Mouse (Mus musculus) layer of hippocampus, adult 9-10 months (tissue): ENCODE results near the gene Rbsn.
A peak's percentile ranks its signal among the peaks of the same experiment; 100 is the strongest.

Experiments
- DNase-seq: peaks from one replicate; pipeline ENCODE4 v3.0.0; 2022; ENCODE audit warnings: low spot score

Gene Rbsn

DNA sequence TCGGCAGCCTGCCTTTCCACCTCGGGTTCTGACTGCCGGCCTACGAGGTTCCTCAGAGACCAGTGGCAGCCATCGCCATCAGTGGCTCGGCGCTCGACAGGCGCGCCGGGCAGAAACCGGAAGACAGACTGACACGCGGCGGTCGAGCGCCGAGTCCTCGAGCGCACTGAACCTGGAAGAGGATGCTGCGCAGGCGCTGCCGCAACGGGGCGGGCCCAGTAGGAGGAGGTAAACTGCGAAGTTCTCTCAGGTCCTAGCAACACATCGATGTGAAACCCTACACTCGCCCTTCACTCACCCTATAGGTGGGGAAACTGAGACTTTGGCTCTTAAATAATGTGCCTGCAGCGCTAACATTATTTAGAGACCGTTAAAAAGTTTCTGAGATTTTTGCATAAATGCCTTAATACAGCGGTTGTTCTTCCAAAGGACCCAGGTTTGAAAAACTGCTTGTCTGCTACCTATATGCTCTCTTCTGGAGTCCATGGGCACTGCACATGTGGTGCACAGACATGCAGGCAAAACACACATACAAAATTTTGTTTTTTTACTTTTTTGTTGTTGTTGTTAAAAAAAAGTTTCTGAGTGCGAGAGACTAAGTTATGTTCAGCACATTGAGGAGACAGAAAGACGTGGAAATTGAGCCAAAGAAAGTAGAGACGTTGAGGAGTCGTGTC is at the start of gene Rbsn:
Gene Rbsn, minus strand, starts transcription at position 153 of the 677 bp plus-strand sequence.
- peak; percentile 59 for DNase-seq

DNA sequence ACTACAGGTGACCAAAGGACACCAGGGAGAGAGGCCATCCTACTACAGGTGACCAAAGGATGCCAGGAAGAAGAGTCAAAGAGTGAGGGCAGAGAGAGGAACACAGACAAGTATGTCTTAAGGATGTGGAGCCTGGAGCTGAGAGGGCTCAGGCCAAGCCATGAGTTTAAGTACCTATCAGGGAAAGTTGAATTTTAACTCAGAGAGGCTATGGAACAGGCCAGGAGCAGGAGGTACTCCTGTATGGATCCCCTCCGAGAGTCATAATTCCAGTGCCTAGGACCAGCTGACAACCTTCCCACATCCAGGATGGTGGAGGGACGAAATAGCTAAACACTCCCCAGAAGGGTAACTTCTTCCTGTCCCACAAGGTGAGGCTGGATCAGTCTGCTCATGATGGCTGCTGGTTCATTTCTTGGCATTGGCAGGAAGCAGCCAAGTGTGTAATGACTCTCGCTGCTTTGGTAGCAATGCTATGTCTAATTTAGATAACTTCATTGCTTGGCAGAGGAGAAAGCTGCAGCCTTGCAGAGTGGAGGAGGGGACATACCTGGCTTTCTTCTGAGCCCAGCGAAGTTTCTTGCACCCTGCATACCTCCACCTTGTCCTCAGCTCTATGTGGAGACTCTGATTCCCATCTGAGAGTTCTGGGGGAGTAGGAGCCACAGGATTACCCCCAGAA is 46.6 kb upstream of the Rbsn start:
- DNase-seq = no peak

DNA sequence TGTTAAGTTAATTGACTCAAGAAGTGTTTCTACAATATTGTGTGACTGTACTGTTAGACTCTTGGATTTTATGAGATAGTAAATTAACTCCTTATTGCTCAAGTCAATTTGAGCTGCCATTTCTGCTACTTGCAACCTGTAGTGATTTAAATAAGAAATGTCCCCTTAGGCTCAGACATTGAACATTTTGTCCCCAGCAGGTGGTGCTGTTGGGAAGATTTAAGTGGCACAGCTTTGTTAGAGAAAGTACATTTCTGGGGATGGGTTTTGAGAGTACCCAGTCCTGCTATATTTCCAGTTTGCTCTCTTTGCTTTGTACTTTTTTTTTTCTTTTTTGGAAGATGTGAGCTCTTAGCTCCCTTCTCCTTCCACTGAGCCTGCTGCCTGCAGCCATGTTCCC is 40.6 kb upstream of the Rbsn start:
- DNase-seq = no peak

DNA sequence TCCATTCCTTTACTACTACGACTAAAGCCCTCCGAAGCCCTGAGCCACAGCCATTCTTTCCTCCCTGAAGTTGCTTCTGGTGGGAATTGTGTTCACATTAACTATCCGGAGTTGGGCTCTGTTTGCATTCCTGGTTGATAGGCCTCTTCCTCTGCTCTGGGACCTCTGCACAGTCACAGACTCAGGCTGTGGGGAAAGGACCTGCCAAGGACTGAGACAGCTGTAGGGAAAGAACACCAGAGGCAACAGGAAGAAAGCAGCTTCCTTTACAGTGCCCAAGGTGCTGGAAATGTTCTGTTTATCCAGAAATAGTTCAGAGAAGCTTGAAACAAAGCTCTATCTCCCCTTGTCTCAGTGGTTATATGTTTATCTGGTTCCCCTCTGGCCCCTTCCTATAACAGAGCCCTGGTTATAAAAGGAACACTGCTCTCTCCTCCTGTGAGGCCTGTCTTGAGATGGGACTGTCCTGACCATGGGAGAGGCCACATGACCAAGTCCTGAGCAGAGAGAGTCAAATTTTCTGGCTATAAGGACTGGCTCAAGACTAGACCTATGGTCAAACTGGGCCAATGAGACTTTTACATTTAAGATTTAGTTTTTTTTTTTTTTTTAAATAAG is 38.6 kb upstream of the Rbsn start:
- DNase-seq = no peak

DNA sequence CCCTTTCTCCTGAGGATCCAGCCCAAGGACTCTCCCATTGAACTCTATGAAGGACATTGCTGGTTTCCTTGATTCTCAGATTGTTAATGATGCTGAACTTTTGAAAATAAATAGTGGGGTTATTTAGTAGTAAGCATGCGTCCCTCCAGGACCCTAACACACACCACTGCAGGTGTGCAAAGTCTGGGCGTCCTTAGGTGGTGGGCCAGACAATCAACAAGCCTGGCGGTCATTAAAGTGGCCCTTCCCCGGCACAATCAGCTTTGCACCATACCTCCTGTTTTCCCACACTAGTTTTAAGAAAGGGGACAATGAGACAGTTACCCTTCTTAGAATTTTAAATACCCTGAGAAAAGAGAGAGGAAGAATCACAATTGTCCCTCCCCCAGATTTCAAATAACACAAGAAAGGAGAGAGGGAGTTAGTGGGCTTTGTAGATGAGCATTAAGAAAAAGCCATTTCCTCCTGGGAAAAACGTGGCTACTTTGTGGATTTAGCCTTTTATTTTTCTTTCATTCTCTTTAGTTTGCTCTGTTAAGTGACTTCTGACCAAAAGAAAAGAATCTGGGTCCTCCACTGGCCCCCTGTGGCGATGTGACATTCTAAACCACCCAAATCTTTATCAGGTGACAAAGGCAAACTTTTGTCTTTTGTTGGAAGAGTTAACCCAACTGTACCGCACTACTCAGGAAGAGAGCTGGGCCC is 32.6 kb upstream of the Rbsn start:
- no peak for DNase-seq

DNA sequence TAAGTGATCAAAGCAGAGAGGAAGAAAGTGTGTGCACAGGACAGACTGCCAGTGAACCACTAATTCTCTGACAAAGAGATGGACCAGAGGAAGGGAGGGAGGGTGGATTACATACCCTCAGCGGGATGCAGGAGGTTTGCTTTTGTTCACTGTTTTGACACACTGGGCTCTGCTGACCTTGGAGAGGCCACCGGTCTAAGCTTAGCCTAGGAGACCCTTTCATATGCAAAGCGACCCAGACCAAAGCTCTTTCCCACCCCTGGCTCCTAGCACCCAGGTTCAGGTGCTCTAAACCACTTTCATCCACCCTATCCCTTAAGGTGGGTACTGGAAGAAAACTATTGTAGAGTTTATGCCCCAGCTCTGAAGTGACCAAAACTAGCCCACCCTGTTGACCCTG is 31.6 kb upstream of the Rbsn start:
- DNase-seq = no peak

DNA sequence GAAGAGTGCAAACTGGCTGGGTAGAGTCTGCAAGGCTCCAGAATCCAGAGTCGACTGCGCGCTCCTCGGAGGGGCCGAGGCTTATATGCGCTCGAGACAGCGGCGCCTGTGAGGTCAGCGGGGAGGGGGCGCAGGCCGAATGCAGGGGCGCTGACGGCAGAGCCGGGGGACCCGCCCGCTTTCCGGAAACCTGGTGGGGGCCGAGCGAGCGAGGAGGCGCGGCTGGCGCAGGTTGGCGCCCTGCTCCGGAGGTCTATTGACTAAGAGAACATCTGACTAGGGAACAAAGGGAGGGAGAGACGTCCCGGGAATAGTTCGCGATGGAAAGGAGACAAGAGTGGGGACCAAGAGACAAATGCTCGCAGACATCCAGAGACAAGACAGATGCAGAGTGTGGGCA is 29.9 kb upstream of the Rbsn start, which contains the start of gene Trh:
Gene Trh, minus strand, starts transcription at position 60 of the 400 bp plus-strand sequence.
- DNase-seq = no peak

DNA sequence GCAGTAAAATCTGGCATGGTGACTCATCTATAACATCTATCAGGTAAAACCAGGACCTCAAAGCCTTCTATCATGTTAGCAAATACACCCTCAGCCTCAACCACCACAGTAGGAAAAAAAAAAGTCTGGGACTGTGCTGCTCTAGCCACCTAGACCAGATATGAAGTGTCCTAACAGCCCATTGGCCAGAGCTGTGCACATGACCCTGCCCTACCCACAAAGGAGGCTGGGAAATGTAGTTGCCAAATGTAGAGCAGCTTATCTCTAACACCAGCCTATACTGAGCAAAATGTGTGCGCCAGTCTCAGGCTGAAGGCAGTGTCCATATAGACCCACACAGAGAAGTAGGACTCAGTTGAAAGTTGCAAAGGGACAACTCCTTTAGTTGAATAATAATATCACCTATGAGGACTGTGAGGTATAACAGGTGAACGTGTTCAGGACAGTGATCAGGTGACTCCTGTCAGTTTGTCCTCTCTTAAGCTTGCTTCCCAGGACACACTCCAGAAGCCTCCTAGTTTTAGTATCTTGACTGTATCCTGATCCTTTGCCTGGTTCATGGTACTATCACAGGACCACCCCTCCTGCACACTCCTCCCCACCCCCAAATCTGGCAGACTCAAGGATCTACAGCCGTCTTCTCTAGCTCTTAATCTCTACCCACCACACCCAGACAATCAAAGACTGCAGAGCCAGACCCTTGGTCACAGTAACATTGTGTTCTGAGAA is 26.6 kb upstream of the Rbsn start:
- no peak for DNase-seq

DNA sequence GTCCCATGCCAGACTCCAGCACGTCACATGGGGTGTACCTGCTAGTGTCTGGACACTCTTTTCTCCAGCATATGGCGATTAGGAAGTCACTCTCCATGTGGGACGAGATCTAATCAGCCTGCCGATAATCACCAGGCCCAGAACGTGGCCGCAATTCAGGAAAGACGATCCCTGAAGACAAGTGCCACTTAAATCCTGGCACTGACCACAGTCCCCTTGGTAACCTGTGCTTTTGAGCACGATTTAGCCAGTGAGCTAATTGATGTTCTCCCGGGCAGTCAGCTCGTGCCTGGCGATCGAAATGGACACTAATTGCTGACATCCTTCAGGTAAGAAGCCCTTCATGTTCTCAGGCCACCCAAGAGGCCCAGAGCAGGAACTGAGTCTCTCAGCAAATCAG is 20.3 kb upstream of the Rbsn start:
- no peak for DNase-seq

DNA sequence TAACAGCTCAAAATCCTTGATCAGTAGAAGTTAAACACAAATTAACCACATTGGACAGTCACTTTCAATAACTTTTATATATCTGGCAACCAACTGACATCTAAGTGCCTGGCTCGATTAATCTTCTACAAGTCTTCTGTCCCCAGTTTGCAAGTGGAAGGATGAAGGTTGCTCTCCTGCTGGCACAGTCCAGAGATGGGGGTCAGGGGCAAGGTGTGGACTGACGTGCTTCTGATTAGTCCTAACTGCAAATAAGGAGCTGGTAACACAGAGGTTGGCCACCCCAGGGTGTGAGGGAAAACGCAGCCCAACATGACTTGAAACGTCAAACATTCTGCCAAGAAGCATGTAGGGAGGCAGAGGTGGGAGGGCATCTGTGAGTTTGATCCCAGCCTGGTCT is 17.0 kb upstream of the Rbsn start:
- no peak for DNase-seq

DNA sequence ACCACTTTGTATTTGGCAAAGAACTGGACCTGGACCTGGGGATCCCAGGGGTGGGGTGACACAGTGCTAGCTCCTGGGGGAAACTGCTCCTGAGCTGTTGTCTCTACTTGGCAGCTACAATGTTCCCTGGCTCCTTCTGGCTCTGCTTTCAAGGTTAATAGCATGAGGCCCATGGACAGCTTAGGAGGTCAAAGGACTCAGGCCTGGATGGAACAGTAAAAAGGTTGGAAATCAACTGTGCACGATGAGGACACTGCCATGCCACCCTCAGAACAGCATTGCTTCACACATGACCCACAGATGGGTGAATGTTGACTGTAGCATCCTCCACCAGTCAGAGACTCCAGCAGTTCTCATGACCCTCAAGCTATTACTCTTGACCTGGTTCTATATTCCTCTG is 16.6 kb upstream of the Rbsn start:
- no peak for DNase-seq

DNA sequence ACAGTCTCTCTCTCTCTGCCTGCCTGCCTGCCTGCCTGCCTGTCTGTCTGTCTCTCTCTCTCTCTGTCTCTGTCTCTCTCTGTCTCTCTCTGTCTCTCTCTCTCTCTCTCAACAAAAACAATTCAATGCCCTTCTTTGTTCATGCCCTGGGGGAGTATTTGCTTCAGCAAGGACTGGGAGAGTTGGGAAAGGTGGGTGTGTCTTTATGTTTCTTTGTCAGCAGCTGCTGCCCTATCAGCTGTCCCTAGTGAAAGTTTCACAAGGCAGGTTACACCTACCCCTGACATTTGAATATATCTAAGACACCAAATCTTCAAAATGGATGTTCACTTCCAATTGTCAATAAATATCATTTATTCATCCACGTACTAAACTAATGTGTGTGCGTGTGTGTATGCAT is 14.9 kb upstream of the Rbsn start:
- DNase-seq = no peak

DNA sequence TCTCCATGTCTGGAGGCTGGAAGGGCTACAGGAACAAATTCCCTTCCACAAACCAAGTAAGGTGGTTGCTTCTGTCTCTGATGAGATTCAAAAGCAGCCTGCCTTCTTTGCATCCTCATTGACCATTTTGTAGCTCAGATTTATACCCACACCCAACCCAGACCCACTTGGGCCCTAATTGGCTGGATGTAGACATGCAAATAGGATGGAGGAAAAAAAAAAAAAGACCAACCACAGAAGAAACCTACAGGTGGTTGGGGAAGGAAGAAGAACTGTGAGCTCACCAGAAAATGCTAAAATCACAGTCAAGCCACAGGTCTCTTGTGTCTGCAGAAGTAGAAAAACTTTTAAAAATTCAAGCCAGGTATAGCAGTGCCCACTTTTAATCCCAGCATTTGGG is 14.4 kb upstream of the Rbsn start:
- DNase-seq = no peak

DNA sequence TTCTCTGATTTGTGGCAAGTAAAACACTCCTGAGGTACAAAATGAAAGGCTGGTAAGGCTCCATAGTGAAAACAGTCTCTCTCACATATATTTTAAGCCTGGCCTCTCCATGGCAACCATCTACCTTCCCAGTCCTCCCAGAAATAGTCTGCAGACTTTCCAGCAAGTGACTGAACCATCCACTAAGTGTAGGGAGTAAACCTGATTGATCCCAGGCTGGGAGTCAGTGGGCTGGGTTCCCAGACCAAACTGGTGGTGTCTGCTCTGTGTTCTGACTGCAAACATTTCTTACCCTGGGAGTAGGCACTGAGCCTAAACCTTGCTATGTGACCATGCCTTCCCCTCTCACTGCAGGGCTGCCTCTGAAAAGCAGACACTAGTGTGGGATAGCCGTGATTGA is 10.3 kb upstream of the Rbsn start:
- no peak for DNase-seq

DNA sequence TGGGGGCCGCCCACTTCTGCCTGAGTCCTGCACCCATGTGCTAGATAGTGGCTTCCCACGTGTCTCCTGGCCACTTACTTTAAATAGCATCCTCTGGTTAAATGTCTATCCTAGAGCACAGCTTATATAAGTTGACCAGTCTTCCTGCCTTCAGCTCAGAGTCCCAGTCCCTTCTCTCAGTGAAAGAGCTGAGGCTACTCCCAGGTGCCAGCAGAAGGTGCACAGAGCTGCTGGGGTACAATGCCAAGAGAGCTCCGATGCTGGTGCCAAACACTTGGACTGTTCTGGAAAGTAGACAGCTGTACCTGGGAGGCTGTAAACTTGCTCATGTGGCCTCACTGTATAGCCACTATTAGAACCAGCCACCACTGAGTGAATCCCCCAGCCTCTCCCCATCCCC is 7.3 kb upstream of the Rbsn start:
- DNase-seq = no peak

DNA sequence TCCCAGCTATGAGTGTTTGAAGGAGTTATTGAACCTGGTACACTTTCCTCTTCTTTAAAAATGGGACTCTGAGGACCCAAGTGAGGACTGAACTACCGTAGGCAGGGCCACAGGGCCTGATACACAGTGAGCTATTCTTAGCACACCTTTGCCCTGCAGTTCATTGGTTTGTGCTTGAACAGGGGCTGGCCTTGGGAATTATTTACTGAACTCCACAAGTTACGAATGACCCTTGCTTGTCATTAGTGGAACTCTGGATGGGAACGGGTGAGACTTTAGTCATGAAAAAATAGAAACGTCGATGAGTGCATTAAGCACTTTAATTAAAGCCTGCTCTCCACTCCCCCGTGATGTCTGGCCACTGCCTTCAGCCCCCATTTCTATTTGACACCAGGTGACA is 6.9 kb upstream of the Rbsn start:
- no peak for DNase-seq

DNA sequence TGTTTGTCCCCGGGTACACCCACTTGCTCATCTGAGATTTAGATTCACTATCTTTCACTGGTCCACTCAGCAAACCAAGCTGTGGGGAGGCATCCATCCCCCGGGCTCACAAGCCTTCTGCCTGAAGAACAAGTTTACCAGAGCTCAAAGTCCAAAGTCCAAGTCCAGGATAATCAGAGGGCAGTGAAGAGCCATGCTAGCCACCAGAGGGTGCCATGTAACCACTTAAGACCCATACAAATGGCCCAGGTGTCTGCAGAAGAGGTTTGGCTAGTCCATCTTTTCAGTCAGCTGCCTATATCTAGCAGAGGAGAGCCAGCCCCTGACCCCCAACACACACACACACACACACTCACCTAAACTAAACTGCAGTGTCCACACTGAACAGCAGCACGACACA is 4.7 kb upstream of the Rbsn start:
- no peak for DNase-seq

DNA sequence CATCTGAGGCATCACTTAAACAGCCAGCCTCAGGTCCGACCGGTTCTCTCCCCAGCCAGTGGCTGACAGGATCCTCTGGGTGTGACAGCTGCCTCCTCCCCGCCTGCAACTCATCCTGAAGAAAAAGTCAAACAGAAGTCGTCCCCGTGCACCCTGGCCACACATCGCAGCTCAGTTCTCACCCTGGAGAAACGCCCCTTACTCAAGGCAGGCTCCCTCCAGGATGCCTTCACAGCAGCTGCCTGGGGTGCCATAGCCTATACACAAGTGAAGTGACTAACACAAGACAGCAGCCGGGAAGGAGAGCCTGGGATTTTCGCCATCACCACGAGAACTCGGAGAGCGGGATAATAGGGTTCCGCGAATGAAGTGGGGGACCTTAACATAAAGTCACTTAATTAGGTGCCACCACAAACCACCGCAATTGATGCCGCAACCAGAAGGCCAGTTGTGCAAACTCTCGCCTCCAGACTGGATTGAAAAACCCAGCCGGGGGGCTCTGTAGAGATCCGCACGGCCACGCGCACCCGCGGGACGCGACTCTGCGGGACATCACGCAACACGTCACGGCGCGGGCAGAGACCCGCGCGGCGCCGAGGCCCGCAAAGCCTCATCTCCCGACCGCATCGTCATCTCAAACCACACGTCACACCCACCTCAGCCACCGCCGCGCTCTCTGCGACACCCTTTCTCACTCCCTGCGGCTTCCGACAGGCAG is 511 bp downstream of the Rbsn start:
- no peak for DNase-seq

DNA sequence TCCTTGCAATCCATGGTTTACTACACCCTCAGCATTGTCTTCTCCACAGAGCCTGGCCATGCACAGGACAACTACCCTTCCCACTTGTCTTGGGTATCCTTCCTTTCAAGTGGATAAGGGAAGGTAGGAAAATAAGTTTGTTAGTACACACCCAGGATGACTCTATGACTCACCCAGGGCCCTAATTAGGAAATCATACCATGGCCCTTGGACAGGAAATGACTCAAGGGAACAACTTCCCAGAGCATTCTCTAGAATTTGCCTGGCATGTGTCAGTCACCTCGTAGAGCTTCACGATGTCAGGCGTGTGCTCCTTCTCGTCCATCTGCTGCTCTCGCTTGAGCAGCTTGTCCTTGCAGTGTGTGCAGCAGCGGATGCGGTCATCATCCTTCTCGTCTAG is 15.3 kb downstream of the Rbsn start:
- no peak for DNase-seq

DNA sequence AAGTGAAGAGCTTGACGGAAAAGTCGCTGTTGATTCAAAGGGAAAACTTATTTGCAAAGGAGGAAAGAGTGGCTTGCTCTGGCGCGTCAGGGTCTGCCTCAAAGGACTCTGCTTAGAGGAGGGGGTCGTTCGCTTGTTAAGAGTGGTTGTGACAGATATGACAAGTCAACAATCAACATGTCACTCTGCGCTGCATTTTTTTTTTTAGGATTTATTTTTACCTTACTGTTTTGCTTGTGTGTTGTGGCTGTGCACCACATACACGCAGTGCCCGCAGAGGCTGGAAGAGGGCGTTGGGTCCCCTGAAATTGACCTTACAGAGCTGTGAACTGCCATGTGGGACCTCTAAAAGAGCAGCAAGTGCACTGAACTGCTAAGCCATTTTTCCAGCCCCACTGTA is 30.5 kb downstream of the Rbsn start:
- no peak for DNase-seq

DNA sequence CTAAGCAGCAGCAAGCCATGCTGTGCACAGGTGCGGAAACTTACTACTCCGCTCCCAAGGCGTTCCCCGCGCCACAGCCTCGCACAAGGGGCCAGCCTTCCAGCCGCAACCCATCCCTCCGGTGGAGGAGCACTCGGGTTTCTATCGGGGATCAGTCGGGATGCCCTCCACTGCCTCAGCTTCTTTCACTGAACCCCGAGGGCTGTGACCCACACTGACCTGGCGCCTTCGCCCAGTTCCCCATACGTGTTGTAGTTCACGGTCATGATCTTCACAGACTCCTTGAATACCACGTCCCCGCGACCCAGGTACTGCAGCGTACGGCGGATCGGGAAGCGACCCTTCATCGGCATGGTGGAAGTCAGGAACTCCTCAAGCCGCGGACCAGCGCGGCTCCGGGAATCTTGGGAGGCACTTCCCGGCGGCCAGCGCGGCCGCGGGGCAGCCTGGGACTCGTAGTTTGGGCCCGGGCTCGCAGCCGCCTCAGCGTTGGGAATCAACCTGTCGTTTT is 31.0 kb downstream of the Rbsn start, which contains the start of gene Mrps25:
Gene Mrps25, minus strand, starts transcription at position 413 of the 511 bp plus-strand sequence.
- DNase-seq = peak; percentile 12
